Mouse (Mus musculus) Patski (cell line): ENCODE data around the gene Krt13. TPM values are rescaled to one million over a fixed set of nuclear protein-coding genes. Genes with fewer than 3 reads are reported as not detected.

Source experiments
- ATAC-seq: fragments of 100-300 bp; one replicate; pipeline ENCODE4 v1.8.0; 2021
- CTCF ChIA-PET: fragments of 350-600 bp; sonication (Branson Sonifier 250); formaldehyde crosslinking; loops from one replicate; lab custom pipeline; 2022; ENCODE audit warnings: inconsistent platforms; lab: Charles Lee
- POLR2A ChIA-PET: fragments of 350-600 bp; sonication (Branson Sonifier 250); formaldehyde crosslinking; loops from one replicate; lab custom pipeline; 2022; ENCODE audit warnings: antibody characterized with exemption, inconsistent platforms; lab: Charles Lee
- DNase-seq: peaks from one replicate; pipeline ENCODE4 v3.0.0-alpha.2; 2011; ENCODE audit warnings: low read depth, low spot score
- H3K27me3 ChIP-seq: fragments of 371-371 bp; one replicate; pipeline ENCODE4 v1.5.1; 2021
- CTCF ChIP-seq: fragments of 100-300 bp; IDR thresholded peaks from one replicate; pipeline ENCODE4 v1.5.1; 2021
- in situ Hi-C: fragments of 300-500 bp; cut with MboI; formaldehyde crosslinking; loops from 3 replicates; pipeline ENCODE4 v1.11.1; 2018; ENCODE audit warnings: low pct_unique_long_range_greater_than_20kb, mixed read lengths
- polyA plus RNA-seq: library from polyadenylated mRNA; unstranded; gene quantifications from one replicate; pipeline ENCODE4 v1.2.3, GENCODE M21; 2021

The Krt13 gene
- not detected for polyA plus RNA-seq

DNA sequence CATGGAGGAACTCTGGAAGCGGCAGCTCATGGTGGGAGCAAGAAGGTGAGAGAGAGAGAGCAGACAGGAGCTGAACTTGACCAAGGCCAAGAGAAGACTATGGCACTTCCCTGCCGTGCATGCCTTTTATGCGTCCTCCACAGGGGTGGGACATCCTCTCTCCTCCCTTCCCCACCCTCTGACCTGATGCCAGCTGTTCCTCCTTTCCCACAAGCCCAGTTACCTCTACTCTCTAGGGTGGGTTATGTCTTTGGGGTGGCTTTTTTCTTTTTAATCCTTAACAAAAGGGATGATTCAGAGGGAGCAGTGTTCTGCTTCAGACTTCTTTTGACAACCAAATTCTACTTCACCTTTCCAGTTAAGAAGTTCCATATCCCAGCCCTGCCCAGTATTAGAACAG, at the start of gene Krt13:
Gene Krt13, minus strand, starts transcription at position 101 of the 400 bp plus-strand sequence.
- POLR2A ChIA-PET = no interaction called here
- no peak for TF ChIP-seq CTCF
- in situ Hi-C loops = no loop called here
- DNase-seq = no peak
- CTCF ChIA-PET = no interaction called here
- ATAC-seq = no peak
- H3K27me3 ChIP-seq = no peaks in the 10 kb centered on the region

DNA sequence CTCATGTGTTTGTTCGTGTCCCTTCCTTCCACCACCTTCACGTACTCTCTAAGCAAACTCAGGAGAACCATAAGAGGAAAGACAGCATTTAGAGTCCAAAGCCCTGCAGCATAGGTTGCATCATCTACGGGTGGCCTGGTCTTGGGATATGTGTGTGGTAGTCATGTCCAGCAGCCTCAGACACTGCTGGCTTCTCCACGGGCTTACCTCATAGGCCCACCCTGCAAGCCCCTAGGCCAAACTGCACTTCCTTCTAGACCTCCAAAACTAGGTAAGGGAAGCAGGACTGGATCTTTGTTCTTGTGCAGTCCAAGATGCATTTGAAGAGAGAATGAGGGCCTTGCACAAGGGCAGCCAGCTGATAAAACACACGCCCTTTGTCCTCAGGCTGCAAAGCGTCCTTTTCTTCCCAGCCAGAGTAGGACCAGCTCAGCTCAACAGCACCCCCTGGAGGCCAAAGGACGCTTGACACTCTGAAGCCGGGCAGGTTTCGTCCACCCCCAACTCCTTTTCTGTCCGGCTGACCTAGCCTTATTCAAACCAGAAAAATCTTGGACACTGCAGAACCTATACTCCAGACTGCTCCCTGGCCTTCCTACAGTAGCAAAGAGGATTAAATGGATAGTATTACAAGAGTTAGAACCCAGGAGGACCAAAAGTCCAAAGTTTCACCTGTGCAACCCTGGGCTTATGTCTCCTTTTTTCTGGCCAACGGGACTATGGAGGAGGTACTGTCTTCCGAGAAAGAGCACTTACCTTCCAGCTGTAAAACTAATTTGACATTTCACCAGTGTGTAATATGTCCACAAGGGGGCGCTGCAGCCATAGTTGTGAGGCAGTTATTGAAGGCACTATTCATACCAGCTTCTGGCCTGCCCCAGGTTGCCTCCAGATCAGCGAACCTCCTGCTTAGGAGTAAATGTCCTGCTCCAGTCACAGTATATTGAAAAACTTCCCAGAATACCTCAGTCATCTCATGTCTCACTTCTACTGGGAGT, 47.7 kb upstream of the Krt13 start:
- no peak for DNase-seq
- H3K27me3 ChIP-seq = no peaks in the 10 kb centered on the region
- in situ Hi-C loops = loop anchor here (10.0 kb wide), 1 partner anchor 594 kb away; no protein-coding TSS in a partner anchor
- peak; percentile 71 for ATAC-seq
- peak; percentile 81 for TF ChIP-seq CTCF
- ChIA-PET CTCF (interaction anchor here (0.5 to 3.2 kb wide), 17 partner anchors 9 to 705 kb away, joined by 3 to 20 read pairs (median 5); partner anchors contain the start of genes Krt33b and Krt35), POLR2A (interaction anchor here (0.7 to 1.4 kb wide), 2 partner anchors 112 to 129 kb away, joined by 3 to 10 read pairs; no protein-coding TSS in a partner anchor)

DNA sequence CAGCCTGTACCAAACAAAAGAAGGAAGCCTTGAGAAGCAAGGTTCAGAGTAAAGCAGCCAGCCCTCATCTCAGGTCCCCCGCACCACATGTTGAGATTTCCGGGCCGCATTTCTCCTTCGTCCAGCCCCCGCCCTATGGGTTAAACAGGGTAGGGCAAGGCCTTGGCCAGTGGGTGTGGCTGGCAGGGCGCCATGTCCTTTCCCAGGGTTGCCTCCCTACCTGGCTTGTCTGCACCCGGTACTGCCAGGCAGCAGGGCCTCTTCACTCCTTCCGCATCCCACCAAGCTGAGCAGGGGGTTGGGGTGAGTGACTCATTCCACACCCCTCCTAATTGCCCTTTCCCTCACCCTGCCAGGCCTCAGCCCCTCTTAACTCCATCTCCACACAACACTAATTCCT, 46.7 kb upstream of the Krt13 start:
- ChIA-PET POLR2A (no interaction called here), CTCF (interaction anchor here (1.4 to 2.4 kb wide), 5 partner anchors 8 to 704 kb away, joined by 3 to 10 read pairs (median 5); partner anchors contain the start of gene Krt33b)
- in situ Hi-C loops = loop anchor here (10.0 kb wide), 1 partner anchor 593 kb away; no protein-coding TSS in a partner anchor
- no peak for DNase-seq
- no peaks in the 10 kb centered on the region for H3K27me3 ChIP-seq
- ATAC-seq = no peak
- TF ChIP-seq CTCF = no peak

DNA sequence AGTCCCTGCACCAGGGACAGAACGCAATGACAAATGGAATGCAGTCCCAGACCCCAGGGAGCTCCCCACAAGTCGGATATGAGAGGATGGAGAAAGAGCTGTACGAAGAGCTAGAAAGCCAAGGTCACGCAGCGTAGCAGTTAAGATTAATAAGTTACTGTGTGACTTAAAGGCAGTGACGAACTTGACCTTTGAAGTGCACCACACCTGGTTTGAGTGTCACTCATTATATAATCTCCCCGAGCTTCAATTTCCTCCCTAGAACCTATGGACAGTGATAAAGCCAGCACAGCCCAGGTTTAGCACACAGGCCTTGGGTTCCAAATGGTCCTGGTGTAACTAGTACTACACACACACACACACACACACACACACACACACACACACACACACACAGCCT, 43.0 kb upstream of the Krt13 start:
- no peaks in the 10 kb centered on the region for H3K27me3 ChIP-seq
- in situ Hi-C loops = loop anchor here (10.0 kb wide), 1 partner anchor 590 kb away; no protein-coding TSS in a partner anchor
- ATAC-seq = no peak
- DNase-seq = no peak
- CTCF ChIA-PET = no interaction called here
- no peak for TF ChIP-seq CTCF
- POLR2A ChIA-PET = no interaction called here

DNA sequence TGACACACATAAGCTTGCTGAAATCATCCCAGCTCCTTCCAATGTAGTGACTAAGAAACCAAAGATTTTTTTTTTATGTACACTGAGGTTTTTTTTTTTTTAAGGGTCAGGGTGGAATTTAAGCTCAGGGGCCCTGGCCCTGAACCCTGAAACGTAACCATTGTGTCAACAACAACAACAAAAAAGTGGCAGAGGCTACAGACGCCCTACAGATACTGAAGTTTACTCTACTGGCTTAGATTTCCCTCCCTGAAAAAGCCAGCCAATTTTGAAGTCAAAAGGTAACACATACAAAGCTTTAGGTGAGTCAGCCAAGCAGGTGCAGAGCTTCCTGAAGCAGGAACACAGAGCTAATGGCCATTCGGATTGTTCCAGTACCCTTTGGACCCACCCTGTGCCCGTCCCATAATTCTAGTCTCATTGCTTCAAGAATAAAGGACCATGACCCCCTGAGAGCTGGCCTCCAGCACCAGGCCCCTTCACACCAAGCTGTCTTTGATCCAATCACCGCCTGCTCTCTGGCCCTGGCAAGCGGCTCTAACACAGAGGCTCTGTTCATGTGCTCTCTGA, 36.6 kb upstream of the Krt13 start:
- no peak for TF ChIP-seq CTCF
- H3K27me3 ChIP-seq = no peaks in the 10 kb centered on the region
- ATAC-seq (no peak), DNase-seq (no peak)
- ChIA-PET POLR2A (interaction anchor here (0.7 kb wide), 2 partner anchors 63 to 592 kb away, joined by 3 to 6 read pairs; partner anchors contain the start of gene Krtap3-1), CTCF (interaction anchor here (1.2 to 1.5 kb wide), 2 partner anchors 9 to 12 kb away, joined by 3 to 4 read pairs; partner anchors contain the start of gene Krt19)
- in situ Hi-C loops = no loop called here

DNA sequence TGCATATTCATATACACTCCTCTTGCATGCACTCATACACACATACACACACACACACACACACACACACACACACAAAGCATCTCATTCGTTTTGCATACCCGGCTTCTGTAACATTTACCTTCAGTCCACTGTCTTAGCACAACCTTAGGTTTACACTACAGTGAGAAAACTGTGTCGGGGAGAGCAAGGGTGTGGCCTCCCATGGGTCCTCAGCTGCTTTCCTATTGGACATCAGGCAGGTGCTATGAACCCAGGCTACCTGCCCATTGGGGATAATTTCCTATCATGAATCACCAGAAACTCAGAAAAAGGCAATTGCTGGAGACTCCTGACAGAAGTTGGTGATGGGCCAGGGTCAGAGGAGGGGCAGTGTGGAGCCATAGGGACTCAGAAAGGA, 36.0 kb upstream of the Krt13 start:
- in situ Hi-C loops = no loop called here
- TF ChIP-seq CTCF = no peak
- POLR2A ChIA-PET = interaction anchor here (0.7 kb wide), 2 partner anchors 63 to 591 kb away, joined by 3 to 6 read pairs; partner anchors contain the start of gene Krtap3-1
- H3K27me3 ChIP-seq = no peaks in the 10 kb centered on the region
- ATAC-seq (no peak), DNase-seq (no peak)
- CTCF ChIA-PET = interaction anchor here (1.2 to 1.5 kb wide), 2 partner anchors 8 to 13 kb away, joined by 3 to 4 read pairs; partner anchors contain the start of gene Krt19

DNA sequence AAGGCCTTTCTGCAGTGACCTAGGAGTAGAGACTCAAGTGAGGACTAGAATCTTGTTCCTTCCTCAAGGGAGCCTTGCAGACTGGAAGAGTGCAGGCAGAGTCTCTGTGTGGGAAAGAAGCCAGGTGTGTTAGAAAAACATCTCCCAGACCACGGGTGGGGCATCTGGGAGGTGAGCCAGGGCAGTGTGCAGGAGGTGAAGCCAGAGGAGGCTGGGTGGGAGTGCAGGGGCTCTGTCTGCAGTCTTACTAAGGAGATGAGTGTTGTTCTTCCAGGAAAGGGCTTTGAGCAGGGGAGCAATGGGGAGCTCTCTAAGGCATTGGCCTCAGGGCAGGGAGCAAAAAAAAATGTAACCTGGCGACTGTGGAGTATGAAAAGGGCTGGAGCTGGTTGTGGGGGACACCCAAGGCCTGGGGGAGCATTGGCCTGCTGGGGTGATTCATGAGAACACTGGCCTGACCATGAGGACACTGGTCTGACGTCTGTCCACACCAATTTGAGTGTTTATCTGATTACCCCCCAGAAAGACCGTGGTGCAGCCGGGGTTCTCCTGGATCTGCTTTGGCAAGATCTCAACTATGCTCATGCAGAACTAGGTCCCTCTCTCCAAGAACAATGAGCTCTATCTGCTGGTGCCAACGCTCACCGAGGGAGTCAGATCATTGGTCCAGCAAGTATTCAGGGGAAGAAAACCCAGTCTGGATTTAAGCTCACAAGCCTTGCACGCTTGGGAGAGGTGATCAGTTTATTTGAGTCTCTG, 34.3 kb upstream of the Krt13 start:
- peak; percentile 80 for DNase-seq
- no peak for TF ChIP-seq CTCF
- ATAC-seq = peak; percentile 44
- ChIA-PET CTCF (interaction anchor here (1.4 kb wide), 1 partner anchor 139 kb away, joined by 4 read pairs; no protein-coding TSS in a partner anchor), POLR2A (no interaction called here)
- H3K27me3 ChIP-seq = no peaks in the 10 kb centered on the region
- in situ Hi-C loops = no loop called here

DNA sequence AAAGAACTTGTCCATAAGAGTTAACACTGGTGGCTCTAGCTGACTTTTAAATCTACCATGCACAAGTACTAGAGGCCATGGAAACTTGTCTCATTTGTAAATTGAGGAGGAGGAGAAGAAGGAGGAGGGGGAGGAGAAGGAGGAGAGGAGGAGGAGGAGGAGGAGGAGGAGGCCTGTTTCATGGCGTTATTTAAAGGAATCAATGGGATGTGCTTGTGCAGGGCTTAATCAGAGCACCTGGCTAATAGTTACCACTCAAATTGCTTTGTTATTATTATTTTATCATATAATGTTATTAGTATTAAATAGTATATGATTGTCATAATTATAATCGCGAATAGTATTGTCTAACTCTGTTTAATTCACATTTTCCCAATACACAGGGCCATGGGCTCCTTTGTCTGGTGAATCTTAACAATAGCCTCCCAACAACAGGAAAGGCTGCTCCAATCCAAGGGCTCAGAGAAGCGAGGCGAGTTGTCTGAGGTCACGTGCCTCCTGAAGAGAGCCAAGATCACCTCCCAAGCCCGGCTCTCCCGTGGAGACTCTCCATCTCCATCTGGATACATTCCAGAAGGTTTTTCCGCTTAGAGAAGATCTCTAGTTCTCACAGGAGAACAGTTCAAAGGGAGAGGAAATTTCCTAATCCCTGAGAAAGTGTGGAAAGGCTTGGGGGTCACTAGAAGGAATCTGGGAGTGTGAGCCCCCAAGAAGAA, 27.4 kb upstream of the Krt13 start, which contains the start of gene Krt19:
Gene Krt19, minus strand, starts transcription at position 51 of the 716 bp plus-strand sequence.
- no peak for ATAC-seq
- ChIA-PET CTCF (interaction anchor here (1.5 kb wide), 1 partner anchor 9 kb away, joined by 4 read pairs; no protein-coding TSS in a partner anchor), POLR2A (no interaction called here)
- no peak for DNase-seq
- H3K27me3 ChIP-seq = no peaks in the 10 kb centered on the region
- no peak for TF ChIP-seq CTCF
- in situ Hi-C loops = no loop called here
